Mouse (Mus musculus) hindbrain, embryonic 16.5 days (tissue): ENCODE measurements around the gene Rpp14. TPM values are rescaled to one million over a fixed set of nuclear protein-coding genes. Genes with fewer than 3 reads are reported as not detected.

ENCODE experiments used
- ATAC-seq: fragments of 200-750 bp; cut with Nextera tagmentation; 2 replicates; pipeline ENCODE4 v1.8.0; 2017; ENCODE audit warnings: moderate TSS enrichment, moderate library complexity
- H3K27ac ChIP-seq: fragments of 300-500 bp; sonication (generic); 2 replicates; pipeline ENCODE4 v1.5.1; 2014; ENCODE audit warnings: low read depth, mild to moderate bottlenecking, control low read depth, low read length, moderate library complexity
- H3K27me3 ChIP-seq: fragments of 300-500 bp; sonication (generic); replicated peaks from 2 replicates; pipeline ENCODE4 v1.6.1; 2014; ENCODE audit warnings: low read length; ENCODE audit not compliant: control insufficient read depth, insufficient read depth
- H3K36me3 ChIP-seq: fragments of 300-500 bp; sonication (generic); 2 replicates; pipeline ENCODE4 v1.6.1; 2014; ENCODE audit warnings: mild to moderate bottlenecking, low read length, moderate library complexity, mixed read lengths; ENCODE audit not compliant: control insufficient read depth, insufficient read depth
- H3K4me1 ChIP-seq: fragments of 300-500 bp; sonication (generic); 2 replicates; pipeline ENCODE4 v1.6.1; 2014; ENCODE audit warnings: low read depth, low read length; ENCODE audit not compliant: control insufficient read depth, insufficient read depth
- H3K4me2 ChIP-seq: fragments of 300-500 bp; sonication (generic); 2 replicates; pipeline ENCODE4 v1.6.1; 2014; ENCODE audit warnings: mild to moderate bottlenecking, low read length, control low read depth, moderate library complexity
- H3K4me3 ChIP-seq: fragments of 300-500 bp; sonication (generic); 2 replicates; pipeline ENCODE4 v1.5.1; 2014; ENCODE audit warnings: mild to moderate bottlenecking, low read length, control low read depth, moderate library complexity
- H3K9ac ChIP-seq: fragments of 300-500 bp; sonication (generic); 2 replicates; pipeline ENCODE4 v1.6.1; 2014; ENCODE audit warnings: low read depth, mild to moderate bottlenecking, control low read depth, low read length, moderate library complexity
- H3K9me3 ChIP-seq: fragments of 300-500 bp; sonication (generic); 2 replicates; pipeline ENCODE4 v1.6.1; 2014; ENCODE audit warnings: mild to moderate bottlenecking, low read length, moderate library complexity; ENCODE audit not compliant: control insufficient read depth
- WGBS: fragments of 180-500 bp; shearing (Covaris S2); extraction: QIAGEN DNeasy Blood & Tissue Kit; methylation state at CpG from one replicate; pipeline ENCODE4 v1.1.7; 2014; 5-methylcytosine and 5-hydroxymethylcytosine counted together
- polyA plus RNA-seq: library from polyadenylated mRNA; unstranded; fragments of >200 nt; fragmentation: Nextera tagmentation; extraction: Ambion mirVana; gene quantifications from 2 replicates; pipeline ENCODE4 v1.2.1, GENCODE M21; 2015

The Rpp14 gene
- polyA plus RNA-seq, 1 experiment from 2014 or later = 50.8 TPM

GRCm38 (mm10) chr14:8082949-8083348 is 2.8 kb downstream of the Rpp14 start:
- H3K9ac ChIP-seq = no peak overlapping the region
- WGBS = 94% methylated on average over 1 of the region's 1 CpGs
- peaks cover 13% of the 10 kb centered on the region for H3K4me1 ChIP-seq
- no peak overlapping the region for H3K4me2 ChIP-seq
- no peak overlapping the region for H3K4me3 ChIP-seq
- no peak for ATAC-seq
- H3K27ac ChIP-seq = no peak overlapping the region
- no peaks in the 10 kb centered on the region for H3K9me3 ChIP-seq
- H3K36me3 ChIP-seq = peaks cover 20% of the 10 kb centered on the region
- no peaks in the 10 kb centered on the region for H3K27me3 ChIP-seq

GRCm38 (mm10) chr14:8089016-8089415 is 8.8 kb downstream of the Rpp14 start:
- Histone ChIP-seq H3K9me3 (no peaks in the 10 kb centered on the region), H3K4me1 (peaks cover 4% of the 10 kb centered on the region; the same call in 1 of the 2 replicates), H3K4me3 (no peak overlapping the region), H3K9ac (no peak overlapping the region), H3K27ac (no peak overlapping the region), H3K4me2 (no peak overlapping the region), H3K36me3 (peaks cover 34% of the 10 kb centered on the region), H3K27me3 (no peaks in the 10 kb centered on the region)
- no peak for ATAC-seq
- 94% methylated on average over 2 of the region's 2 CpGs for WGBS

- Histone ChIP-seq H3K4me1 (peaks cover 6% of the 10 kb centered on the region), H3K9me3 (no peaks in the 10 kb centered on the region), H3K36me3 (peaks cover 21% of the 10 kb centered on the region), H3K4me3 (no peak overlapping the region), H3K27ac (no peak overlapping the region), H3K4me2 (no peak overlapping the region), H3K9ac (no peak overlapping the region), H3K27me3 (no peaks in the 10 kb centered on the region)
- 0 out of 2 replicates have a peak, but pooled peaks have one; percentile 40 for ATAC-seq
- WGBS = 90% methylated on average over 2 of the region's 2 CpGs
Observed at GRCm38 (mm10) chr14:8092573-8092972, 12.4 kb downstream of the Rpp14 start.

- Histone ChIP-seq H3K27me3 (no peaks in the 10 kb centered on the region), H3K27ac (no peak overlapping the region), H3K9ac (no peak overlapping the region), H3K9me3 (no peaks in the 10 kb centered on the region), H3K4me3 (no peak overlapping the region), H3K4me2 (no peak overlapping the region), H3K36me3 (peaks cover 17% of the 10 kb centered on the region), H3K4me1 (peaks cover 9% of the 10 kb centered on the region)
- WGBS = 38% methylated on average over 5 of the region's 5 CpGs
- ATAC-seq = no peak
Observed at GRCm38 (mm10) chr14:8093427-8093826, 13.3 kb downstream of the Rpp14 start.

- WGBS = 72% methylated on average over 3 of the region's 3 CpGs
- no peak for ATAC-seq
- H3K9ac ChIP-seq = no peak overlapping the region
- no peaks in the 10 kb centered on the region for H3K9me3 ChIP-seq
- no peak overlapping the region for H3K4me3 ChIP-seq
- H3K27ac ChIP-seq = no peak overlapping the region
- no peak overlapping the region for H3K4me2 ChIP-seq
- no peaks in the 10 kb centered on the region for H3K27me3 ChIP-seq
- peaks cover 19% of the 10 kb centered on the region for H3K4me1 ChIP-seq
- peaks cover 5% of the 10 kb centered on the region; the same call in 1 of the 2 replicates for H3K36me3 ChIP-seq
Observed at GRCm38 (mm10) chr14:8094931-8095561, 14.9 kb downstream of the Rpp14 start.

- Histone ChIP-seq H3K36me3 (0 out of 2 replicates have a peak, but pooled peaks cover under 1% of the 10 kb centered on the region), H3K4me1 (peaks cover 24% of the 10 kb centered on the region), H3K9me3 (no peaks in the 10 kb centered on the region), H3K4me2 (no peak overlapping the region), H3K27ac (no peak overlapping the region), H3K4me3 (no peak overlapping the region), H3K27me3 (no peaks in the 10 kb centered on the region), H3K9ac (no peak overlapping the region)
- ATAC-seq = no peak
- 78% methylated on average over 7 of the region's 7 CpGs for WGBS
Observed at GRCm38 (mm10) chr14:8095562-8095950, 15.4 kb downstream of the Rpp14 start.

GRCm38 (mm10) chr14:8097978-8098686 is 18.0 kb downstream of the Rpp14 start, which contains the start of gene Pxk:
Gene Pxk, plus strand, starts transcription at chr14:8098211.
- H3K9me3 ChIP-seq = no peaks in the 10 kb centered on the region
- H3K4me2 ChIP-seq = peak within 1 kb of the TSS; percentile 88
- peak; percentile 96 for ATAC-seq
- H3K4me1 ChIP-seq = peaks cover 30% of the 10 kb centered on the region
- H3K4me3 ChIP-seq = peak within 1 kb of the TSS; percentile 94
- WGBS = under 1% methylated on average over 52 of the region's 89 CpGs
- peak within 1 kb of the TSS; percentile 88 for H3K27ac ChIP-seq
- no peaks in the 10 kb centered on the region for H3K36me3 ChIP-seq
- peak within 1 kb of the TSS; percentile 88 for H3K9ac ChIP-seq
- no peaks in the 10 kb centered on the region for H3K27me3 ChIP-seq

- 4% methylated on average over 5 of the region's 5 CpGs for WGBS
- Histone ChIP-seq H3K27ac (peak overlapping the region; percentile 88), H3K27me3 (no peaks in the 10 kb centered on the region), H3K4me1 (peaks cover 32% of the 10 kb centered on the region), H3K36me3 (no peaks in the 10 kb centered on the region), H3K4me2 (peak overlapping the region; percentile 88), H3K9ac (peak overlapping the region; percentile 88), H3K9me3 (no peaks in the 10 kb centered on the region), H3K4me3 (peak overlapping the region; percentile 94)
- no peak; the same call in 1 of the 2 replicates for ATAC-seq
Observed at GRCm38 (mm10) chr14:8098687-8098995, 18.5 kb downstream of the Rpp14 start.

GRCm38 (mm10) chr14:8099561-8100021 is 19.4 kb downstream of the Rpp14 start:
- no peak for ATAC-seq
- H3K4me2 ChIP-seq = peak overlapping the region; percentile 88
- 62% methylated on average over 10 of the region's 10 CpGs for WGBS
- H3K4me3 ChIP-seq = peak overlapping the region; percentile 94
- no peaks in the 10 kb centered on the region for H3K9me3 ChIP-seq
- no peaks in the 10 kb centered on the region for H3K27me3 ChIP-seq
- H3K9ac ChIP-seq = no peak overlapping the region
- peaks cover 29% of the 10 kb centered on the region for H3K4me1 ChIP-seq
- H3K36me3 ChIP-seq = no peaks in the 10 kb centered on the region
- no peak overlapping the region for H3K27ac ChIP-seq
